Mouse (Mus musculus) adrenal gland, adult 18-20 months (tissue): Measurements from ENCODE around the gene Asb2. TPM values are rescaled to one million over a fixed set of nuclear protein-coding genes. Genes with fewer than 3 reads are reported as not detected.
A peak's percentile ranks its signal among the peaks of the same experiment; 100 is the strongest.

Experiments used
- DNase-seq, 2 experiments: peaks; one replicate each; pipeline ENCODE4 v3.0.0; 2021 to 2022; ENCODE audit warnings: low spot score in 2 of 2
- total RNA-seq, 2 experiments: library from RNA; stranded (reverse); gene quantifications; 1 replicate in 1 of 2; 2 replicates in 1 of 2; pipeline ENCODE4 v1.2.3; 2021

Asb2 gene
- total RNA-seq, 2 experiments from 2014 or later = 0.66 to 1.4 TPM

GRCm38 (mm10) chr12:103361539-103362307 lies 5.9 kb upstream of the Asb2 start:
- no peak for DNase-seq

- no peak for DNase-seq
Measured at GRCm38 (mm10) chr12:103360812-103361211, 5.0 kb upstream of the Asb2 start.

GRCm38 (mm10) chr12:103358951-103359801 lies 3.4 kb upstream of the Asb2 start:
- no peak for DNase-seq

DNA sequence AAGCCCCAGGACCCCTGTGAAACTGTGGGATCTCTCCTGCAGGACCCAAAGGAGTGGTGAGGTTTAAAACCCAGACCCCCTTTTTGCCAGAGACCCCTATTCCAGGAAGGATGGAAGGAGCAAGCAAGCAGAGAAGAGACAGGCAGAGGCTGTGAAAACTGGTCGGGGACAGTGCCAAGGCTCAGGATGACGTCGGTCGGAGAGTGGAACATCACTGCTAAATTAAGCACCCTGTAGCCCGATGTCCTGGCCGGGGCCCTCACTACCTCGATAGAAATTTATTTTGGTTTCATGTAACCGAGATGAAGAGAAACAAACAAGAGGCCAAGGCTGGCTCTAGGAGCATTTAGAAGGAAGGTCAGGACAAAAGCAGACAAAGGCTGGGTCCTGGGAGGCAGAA lies 2.4 kb upstream of the Asb2 start:
- no peak for DNase-seq

DNA sequence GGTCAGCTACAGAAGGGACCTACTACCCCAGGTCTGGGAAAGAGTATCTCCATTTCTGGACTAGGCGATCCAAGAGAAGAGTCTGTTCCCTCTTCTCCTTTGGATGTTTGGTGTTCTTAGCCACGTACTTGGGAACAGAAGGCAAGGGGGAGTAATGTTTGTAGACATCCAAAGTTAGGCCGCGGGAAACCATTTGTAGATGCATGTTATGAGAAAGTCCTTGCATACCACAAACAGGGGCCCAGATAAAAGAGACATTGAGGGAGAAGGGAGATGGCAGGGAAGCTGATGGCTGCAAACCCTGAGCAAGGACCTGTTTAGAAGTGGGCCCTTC lies 581 bp upstream of the Asb2 start:
- DNase-seq = no peak

- peak; percentile 50 to 55 for DNase-seq
Measured at GRCm38 (mm10) chr12:103353538-103353937, 2.3 kb downstream of the Asb2 start.

GRCm38 (mm10) chr12:103352735-103353134 lies 3.1 kb downstream of the Asb2 start:
- DNase-seq = no peak

DNA sequence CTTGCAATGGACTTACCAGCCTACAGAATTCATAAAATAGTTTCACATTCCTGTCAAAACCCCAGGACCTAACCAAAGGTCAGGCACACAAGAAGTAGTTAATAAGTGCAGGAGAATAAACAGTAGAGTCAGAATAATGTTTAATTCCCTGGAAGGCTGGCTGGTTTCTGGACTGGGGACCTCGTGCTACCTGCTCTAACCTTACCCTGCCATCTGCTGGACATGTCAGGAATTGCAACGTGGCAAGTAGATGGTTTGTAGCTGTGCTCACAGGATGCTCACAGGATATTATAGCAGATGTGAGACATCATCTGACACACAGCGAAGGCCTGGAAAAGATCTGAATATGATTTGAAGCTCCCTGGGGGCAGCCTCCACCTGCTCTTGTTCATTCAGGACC lies 7.3 kb downstream of the Asb2 start:
- DNase-seq = peak; percentile 82 to 84

- no peak for DNase-seq
Measured at GRCm38 (mm10) chr12:103347406-103347805, 8.4 kb downstream of the Asb2 start.

DNA sequence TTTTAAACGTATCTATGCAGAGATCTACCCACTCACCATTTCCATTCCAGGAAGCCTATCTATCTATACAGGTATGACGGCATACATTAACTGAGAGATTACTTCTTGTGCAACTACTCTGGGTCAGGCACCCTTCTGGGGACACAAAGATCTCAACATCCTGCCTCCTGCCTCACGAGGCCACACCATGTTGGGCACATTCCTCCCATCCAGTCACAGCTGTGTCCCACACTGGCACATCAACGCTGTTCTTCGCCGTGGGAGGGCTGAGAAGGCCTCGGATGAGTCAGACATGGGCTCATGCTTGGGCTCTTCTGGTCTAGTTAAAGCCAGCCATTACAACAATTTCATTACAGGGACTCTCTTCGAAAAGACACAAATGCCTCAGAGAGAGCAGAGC lies 8.9 kb downstream of the Asb2 start:
- DNase-seq = peak in 1 of 2 experiments; percentile 22

DNA sequence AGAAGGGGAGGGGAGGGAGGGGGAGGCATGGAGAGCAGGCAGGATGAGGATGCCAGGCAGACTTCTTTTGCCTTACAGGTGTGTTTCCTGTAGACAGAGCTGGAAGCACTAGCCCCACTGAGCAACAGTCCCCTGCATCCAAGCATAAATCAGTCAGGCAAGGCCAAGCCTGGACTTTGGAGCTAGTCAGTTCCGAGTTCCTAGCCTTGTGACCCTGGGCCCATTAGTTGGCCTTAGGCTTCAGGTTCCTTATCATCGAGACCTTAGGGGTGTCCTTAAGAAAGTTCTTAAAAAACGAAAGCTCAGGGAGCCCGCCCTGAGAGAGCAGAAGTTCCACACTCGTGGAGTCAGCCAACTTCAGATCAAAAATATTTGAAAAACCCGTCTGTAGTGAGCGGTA lies 10.9 kb downstream of the Asb2 start:
- no peak for DNase-seq

GRCm38 (mm10) chr12:103343456-103343855 lies 12.3 kb downstream of the Asb2 start:
- no peak for DNase-seq

- no peak for DNase-seq
Measured at GRCm38 (mm10) chr12:103341212-103341611, 14.6 kb downstream of the Asb2 start.

DNA sequence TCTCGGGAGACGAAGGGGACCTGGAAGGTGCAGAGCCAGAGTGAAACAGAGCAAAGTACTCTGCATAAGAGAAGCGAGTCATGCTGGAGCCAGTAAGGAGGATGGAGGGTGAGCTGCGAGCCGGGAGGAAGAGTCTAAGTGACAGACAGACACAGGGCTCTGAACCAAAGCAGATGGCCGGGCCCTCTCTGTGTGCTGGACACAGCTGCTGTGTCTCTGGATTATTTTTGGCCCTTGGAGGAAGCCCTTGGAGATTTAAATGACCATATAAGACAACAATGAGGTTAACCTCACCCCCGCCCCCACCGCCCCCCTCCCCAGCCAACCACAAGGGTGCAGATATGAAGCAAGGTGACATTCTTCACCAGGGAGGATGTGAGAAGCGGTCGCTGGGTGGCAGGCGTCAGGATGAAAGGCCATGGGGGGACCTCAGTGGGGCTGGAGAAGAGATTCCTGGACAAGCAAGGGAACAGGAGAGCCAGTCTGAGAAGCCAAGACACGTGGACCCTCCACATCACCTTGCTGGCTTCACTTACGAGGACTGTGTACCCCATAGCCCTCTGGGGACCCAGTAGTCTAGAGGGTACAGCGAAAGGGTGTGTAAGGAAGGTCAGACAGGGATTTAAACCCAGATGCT lies 17.5 kb downstream of the Asb2 start:
- no peak for DNase-seq

DNA sequence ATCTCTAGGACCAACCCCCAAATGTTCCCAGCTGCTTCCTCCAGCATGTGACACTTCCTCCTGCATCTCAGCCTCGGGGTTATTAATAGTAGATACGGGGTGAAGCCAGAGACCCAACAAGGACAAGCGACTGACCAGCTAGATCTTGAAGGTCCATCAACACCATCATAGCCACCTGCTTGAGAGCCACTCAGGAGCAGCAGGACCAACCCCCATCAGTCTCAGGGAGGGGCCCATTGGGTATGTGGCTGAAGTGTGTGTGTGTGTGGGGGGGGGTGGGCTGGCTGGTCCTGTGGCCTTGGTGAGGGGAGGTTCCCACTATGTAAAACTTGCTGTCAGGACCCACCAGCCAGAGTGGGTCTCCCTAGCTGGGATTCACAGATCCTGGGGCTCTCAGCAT lies 19.0 kb downstream of the Asb2 start:
- DNase-seq = no peak

DNA sequence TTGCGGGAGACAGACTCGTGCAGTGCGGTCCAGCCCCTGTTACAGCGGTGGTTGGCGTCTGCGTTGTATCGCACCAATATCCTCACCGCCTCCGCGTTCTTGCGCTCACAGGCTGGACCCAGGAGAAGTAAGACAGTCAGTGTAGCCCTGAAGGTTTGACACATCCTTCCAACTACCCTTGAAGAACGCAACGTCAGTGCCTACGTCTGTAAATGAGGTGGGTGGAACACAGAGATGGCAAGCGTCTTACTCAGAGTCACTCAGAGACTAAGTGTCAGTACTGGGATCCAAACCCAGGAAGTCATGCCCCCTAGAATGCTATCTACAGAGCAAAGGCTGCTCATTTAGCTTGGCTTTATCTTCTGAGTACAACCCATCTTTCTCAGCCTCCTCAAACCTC lies 22.4 kb downstream of the Asb2 start:
- no peak for DNase-seq

DNA sequence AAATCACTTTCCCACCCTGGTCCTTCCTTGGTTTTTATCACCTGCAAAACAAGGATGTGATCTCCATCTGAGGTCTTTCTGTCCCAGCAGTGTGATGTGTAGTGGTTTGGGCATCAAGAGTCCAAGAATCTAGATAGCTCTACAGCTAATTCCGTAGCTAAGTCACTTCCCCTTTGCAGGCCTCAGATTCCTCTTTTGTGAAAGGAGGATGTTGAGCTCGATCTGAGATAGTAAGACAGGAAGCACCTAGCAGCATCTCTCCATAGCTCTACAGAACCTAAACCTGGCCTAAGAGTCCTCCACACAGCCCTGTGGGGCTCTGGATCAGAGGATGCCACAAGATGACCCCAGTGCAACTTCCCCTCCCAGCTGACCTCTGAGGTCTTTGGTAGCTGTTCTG lies 22.9 kb downstream of the Asb2 start:
- DNase-seq = no peak

- no peak for DNase-seq
Measured at GRCm38 (mm10) chr12:103331491-103331890, 24.3 kb downstream of the Asb2 start.

- DNase-seq = peak in 1 of 2 experiments; percentile 24
Measured at GRCm38 (mm10) chr12:103328448-103329191, 27.2 kb downstream of the Asb2 start.

DNA sequence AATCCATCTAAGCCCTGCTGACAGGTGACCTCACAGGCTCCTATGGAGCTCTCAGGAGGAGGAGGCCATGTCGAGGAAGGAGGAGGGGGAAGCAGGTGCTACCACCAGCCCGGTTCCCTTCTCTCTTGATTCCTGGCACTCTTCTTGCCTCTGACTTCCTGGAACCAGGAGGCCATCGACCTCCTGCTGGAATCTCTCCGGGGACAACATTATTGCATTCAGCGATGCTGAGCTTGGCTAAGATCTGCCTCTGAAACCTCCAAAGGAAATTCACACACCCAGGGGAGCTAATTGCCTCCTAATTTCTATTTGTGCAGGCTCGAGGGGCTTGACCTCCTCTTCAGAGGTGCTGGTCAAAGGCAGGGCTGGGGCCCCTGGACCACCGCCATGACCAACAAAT lies 28.7 kb downstream of the Asb2 start:
- no peak for DNase-seq

GRCm38 (mm10) chr12:103326569-103326968 lies 29.2 kb downstream of the Asb2 start:
- DNase-seq = no peak
